Mouse (Mus musculus): ENCODE results near the gene Mpp5. TPM values are rescaled to one million over a fixed set of nuclear protein-coding genes. Genes with fewer than 3 reads are reported as not detected.

The Mpp5 gene
- polyA plus RNA-seq (2012; rRNA removed): 11.4 and 12.5 TPM in 2 replicates

DNA sequence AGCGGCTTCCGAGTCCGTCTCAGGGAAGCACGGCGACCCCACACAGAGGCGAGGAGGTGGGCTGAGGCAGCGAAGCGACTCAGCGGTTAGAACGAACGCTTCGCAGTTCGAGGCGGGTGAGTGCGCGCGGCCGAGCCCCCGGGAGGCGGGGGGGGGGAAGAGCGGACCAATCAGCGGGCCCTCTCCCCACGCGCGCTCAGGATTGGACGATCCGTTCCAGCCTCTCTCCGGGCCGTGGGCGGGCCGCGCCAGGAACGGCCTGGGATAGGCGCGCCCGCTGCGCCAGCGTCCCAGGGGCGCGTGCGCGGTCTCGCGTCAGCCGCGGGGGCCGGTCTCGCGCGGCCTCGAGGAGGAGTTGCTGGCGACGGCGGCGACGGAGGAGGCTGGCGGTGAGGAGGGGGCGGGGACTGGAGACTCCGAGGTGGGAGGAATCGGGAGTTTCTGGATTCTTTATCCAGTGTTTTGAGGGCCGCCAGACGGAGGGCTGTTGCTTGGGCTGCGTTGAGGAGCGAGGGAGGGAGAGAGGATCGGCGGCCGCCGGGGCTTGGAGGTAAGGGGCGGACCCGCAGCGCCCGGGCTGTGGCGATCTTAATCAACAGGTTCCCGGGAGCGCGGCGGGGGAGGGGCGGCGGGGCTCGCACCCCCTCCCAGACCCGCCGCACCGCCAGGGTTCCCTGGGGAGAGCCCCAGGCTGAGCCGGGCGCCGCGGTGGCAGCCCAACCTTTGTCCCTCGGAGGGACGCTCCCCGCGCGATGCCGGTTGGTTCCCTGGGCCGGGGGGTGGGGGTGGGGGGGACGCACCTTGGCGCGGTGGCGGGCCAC, at the start of gene Mpp5:
Gene Mpp5 (plus strand): TSS at position 351 of the 821 bp plus-strand sequence.
- Histone ChIP-seq H3K4me1 (ENCODE audit: control insufficient read depth, insufficient read depth, low read length) (no peaks in the 10 kb centered on the region), H3K27ac (ENCODE audit: insufficient read depth, low read length) (peak within 1 kb of the TSS; percentile 55; the same call in 1 of the 2 replicates), H3K4me3 (ENCODE audit: insufficient read depth, low read length) (peak within 1 kb of the TSS; percentile 69)
- TF ChIP-seq POLR2A (IDR thresholded peaks at IDR 0.05; ENCODE audit: extremely low read depth, insufficient read depth, low read length) (peak; percentile 47; the same call in 1 of the 2 replicates), CTCF (IDR thresholded peaks at IDR 0.05; ENCODE audit: extremely low read depth, insufficient read depth, low read length) (no peak)

DNA sequence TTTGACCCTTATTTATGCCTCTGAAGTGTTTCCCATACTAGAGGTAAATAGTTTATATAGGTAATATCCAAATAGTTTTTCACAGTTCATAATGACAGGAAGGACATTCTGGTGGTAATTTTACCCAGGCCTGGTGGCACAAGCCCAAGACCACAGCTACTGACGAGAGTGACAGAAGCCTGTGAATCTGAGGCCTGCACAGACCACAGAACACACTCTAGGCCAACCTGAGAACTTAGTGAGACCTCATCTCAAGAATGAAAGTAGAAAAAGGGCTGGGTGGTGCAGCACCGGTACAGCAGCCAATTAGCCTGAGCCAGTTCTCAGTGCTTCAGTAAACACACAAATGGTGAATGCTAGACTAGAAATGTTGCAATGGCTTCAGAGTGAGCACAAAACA, 30.9 kb upstream of the Mpp5 start:
- no peaks in the 10 kb centered on the region for H3K4me1 ChIP-seq (ENCODE audit: control insufficient read depth, insufficient read depth, low read length)
- H3K4me3 ChIP-seq (ENCODE audit: insufficient read depth, low read length): no peak overlapping the region
- TF ChIP-seq POLR2A (IDR thresholded peaks at IDR 0.05; ENCODE audit: extremely low read depth, insufficient read depth, low read length): no peak
- no peak for TF ChIP-seq CTCF (IDR thresholded peaks at IDR 0.05; ENCODE audit: extremely low read depth, insufficient read depth, low read length)
- no peak overlapping the region for H3K27ac ChIP-seq (ENCODE audit: insufficient read depth, low read length)

DNA sequence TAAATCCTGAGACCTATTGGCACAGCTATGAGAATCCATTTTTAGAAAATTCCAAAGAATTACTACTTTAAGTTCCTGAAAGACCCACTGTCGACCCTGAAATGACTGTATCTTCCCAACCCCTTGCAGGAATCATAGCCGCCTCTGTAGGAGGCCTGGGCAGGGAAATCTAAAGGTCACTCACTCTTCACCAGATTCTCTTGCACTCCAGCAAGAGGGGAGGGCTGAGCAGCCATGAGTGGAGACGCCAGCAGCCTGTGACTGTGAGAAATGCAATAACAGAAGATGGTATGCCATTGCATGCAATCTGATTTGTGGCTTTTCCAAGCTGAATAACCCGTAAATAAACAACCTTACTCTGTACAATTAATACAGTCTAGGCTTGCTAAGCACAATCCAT, 21.0 kb upstream of the Mpp5 start:
- no peak overlapping the region for H3K4me3 ChIP-seq (ENCODE audit: insufficient read depth, low read length)
- no peak overlapping the region for H3K27ac ChIP-seq (ENCODE audit: insufficient read depth, low read length)
- no peaks in the 10 kb centered on the region for H3K4me1 ChIP-seq (ENCODE audit: control insufficient read depth, insufficient read depth, low read length)
- TF ChIP-seq POLR2A (IDR thresholded peaks at IDR 0.05; ENCODE audit: extremely low read depth, insufficient read depth, low read length) (no peak), CTCF (IDR thresholded peaks at IDR 0.05; ENCODE audit: extremely low read depth, insufficient read depth, low read length) (no peak)

DNA sequence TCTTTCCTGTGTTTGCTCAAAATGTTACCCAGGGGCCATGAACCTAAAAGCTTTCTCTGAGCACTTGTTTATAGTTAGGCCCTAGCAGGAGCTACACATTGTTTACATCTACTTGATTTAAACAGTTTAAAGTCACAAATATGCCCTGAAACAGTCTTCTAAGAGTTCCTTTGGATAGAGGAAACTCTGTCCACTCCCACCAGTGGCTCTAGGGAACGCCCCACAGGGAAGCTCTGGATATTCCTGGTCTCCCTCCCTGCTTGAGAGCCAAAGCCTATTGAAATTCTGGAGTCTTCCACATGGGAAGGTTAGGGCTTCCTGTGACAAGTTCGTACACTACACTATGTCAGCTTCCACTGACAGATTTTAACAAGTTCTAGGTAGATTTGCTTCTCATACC, 9.1 kb upstream of the Mpp5 start:
- Histone ChIP-seq H3K4me3 (ENCODE audit: insufficient read depth, low read length) (no peak overlapping the region), H3K27ac (ENCODE audit: insufficient read depth, low read length) (no peak overlapping the region), H3K4me1 (ENCODE audit: control insufficient read depth, insufficient read depth, low read length) (no peaks in the 10 kb centered on the region)
- TF ChIP-seq CTCF (IDR thresholded peaks at IDR 0.05; ENCODE audit: extremely low read depth, insufficient read depth, low read length) (no peak), POLR2A (IDR thresholded peaks at IDR 0.05; ENCODE audit: extremely low read depth, insufficient read depth, low read length) (no peak)

DNA sequence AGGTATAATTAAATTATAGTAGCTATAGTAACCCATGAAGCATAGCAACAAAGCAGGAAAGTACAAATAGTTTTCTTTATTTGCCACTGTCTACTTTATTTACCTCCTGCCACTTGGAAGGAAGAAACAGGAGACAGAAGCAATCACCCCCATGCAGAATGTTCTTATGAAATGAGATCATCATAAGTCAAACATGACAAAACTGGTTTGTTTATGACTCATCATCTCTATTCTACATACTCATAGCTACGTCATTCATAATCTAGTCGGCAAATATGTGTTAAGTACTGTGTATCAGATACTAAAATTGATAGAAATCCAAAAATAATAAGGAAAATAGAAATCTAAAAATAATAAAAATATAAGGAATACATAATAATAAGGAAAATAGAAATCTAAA, 8.4 kb upstream of the Mpp5 start:
- no peak for TF ChIP-seq POLR2A (IDR thresholded peaks at IDR 0.05; ENCODE audit: extremely low read depth, insufficient read depth, low read length)
- TF ChIP-seq CTCF (IDR thresholded peaks at IDR 0.05; ENCODE audit: extremely low read depth, insufficient read depth, low read length): no peak
- Histone ChIP-seq H3K4me1 (ENCODE audit: control insufficient read depth, insufficient read depth, low read length) (no peaks in the 10 kb centered on the region), H3K27ac (ENCODE audit: insufficient read depth, low read length) (no peak overlapping the region), H3K4me3 (ENCODE audit: insufficient read depth, low read length) (no peak overlapping the region)

DNA sequence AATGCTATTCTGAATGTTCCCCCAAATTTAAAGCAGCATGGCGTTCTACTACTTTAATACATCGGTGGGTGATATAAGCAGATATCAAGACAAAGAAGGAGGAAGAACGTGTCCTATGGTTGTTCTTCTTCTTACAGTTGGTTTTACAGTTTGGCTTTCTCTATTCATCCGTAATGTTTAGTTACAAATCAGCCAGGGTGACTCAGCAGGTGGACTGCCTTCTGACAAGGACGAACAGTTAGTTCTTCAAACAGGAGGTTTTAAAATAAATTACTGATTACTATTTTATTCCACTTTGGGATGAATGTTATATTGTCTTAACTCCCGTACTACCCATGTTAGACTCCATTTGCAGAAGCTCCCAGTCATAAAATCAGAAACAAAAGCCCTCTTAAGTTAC, 2.5 kb upstream of the Mpp5 start:
- no peak overlapping the region for H3K27ac ChIP-seq (ENCODE audit: insufficient read depth, low read length)
- H3K4me3 ChIP-seq (ENCODE audit: insufficient read depth, low read length): no peak overlapping the region
- TF ChIP-seq CTCF (IDR thresholded peaks at IDR 0.05; ENCODE audit: extremely low read depth, insufficient read depth, low read length): no peak
- TF ChIP-seq POLR2A (IDR thresholded peaks at IDR 0.05; ENCODE audit: extremely low read depth, insufficient read depth, low read length): no peak
- no peaks in the 10 kb centered on the region for H3K4me1 ChIP-seq (ENCODE audit: control insufficient read depth, insufficient read depth, low read length)

DNA sequence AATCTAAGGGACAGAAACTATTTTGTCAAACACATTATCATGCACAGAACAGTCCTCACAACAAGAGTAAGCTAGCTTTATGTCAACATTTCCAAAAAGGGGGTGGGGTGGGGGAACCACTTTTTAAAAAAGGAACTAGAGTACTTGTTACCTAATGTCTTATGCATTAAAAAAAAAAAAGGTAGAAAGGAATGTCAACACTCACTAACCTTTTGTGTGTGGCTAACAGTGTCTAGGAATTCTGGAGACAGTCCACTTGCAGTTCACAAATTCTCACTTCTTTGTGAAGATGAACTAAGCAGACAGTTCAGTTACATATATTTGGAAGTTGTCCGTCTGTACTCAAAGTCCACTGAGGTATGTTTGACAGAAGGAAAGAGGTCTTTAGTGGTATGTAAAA, 1.3 kb upstream of the Mpp5 start:
- TF ChIP-seq POLR2A (IDR thresholded peaks at IDR 0.05; ENCODE audit: extremely low read depth, insufficient read depth, low read length) (no peak), CTCF (IDR thresholded peaks at IDR 0.05; ENCODE audit: extremely low read depth, insufficient read depth, low read length) (no peak)
- H3K4me3 ChIP-seq (ENCODE audit: insufficient read depth, low read length): no peak overlapping the region
- no peaks in the 10 kb centered on the region for H3K4me1 ChIP-seq (ENCODE audit: control insufficient read depth, insufficient read depth, low read length)
- no peak overlapping the region for H3K27ac ChIP-seq (ENCODE audit: insufficient read depth, low read length)

DNA sequence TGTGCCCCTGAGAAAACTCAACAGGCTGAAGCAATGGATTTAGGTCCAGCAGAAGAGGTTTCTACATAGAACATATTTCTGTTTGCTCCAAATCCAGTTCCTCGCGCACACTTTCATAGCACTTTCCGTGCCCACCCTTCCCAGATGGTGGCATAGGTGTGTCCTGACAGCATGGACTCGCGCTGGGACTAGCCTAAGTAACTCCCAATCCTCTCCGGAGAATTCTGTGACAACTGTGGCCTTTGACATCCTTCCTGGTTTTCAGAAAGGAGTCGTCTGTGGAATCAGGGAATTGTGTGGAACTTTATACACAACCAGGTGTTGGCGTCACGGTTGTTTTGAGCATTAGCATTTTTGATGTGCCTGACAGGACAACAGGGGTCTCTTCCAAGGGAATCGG, 594 bp upstream of the Mpp5 start:
- no peaks in the 10 kb centered on the region for H3K4me1 ChIP-seq (ENCODE audit: control insufficient read depth, insufficient read depth, low read length)
- peak overlapping the region; percentile 69 for H3K4me3 ChIP-seq (ENCODE audit: insufficient read depth, low read length)
- TF ChIP-seq POLR2A (IDR thresholded peaks at IDR 0.05; ENCODE audit: extremely low read depth, insufficient read depth, low read length) (no peak), CTCF (IDR thresholded peaks at IDR 0.05; ENCODE audit: extremely low read depth, insufficient read depth, low read length) (no peak)
- H3K27ac ChIP-seq (ENCODE audit: insufficient read depth, low read length): no peak overlapping the region

DNA sequence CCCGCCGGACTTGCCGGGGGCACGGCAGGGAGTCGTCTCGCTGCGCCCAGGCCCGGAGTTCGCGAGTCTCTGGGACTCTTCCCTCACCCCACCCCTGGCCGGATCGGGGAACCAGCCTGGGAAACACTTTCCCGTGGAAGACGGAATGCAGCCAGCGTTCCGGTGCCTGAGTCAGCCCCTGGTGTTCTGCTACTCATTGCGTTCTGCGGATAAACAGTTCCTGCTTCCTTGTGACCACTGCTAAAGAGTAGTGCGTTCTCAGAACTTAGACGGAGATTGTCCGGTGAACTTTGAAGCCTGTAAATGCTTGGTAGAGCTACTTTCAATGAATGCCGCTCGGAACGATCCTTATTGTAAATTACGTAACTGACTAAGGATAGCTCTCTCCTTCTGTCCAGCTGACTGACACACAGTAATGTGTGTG, 683 bp downstream of the Mpp5 start:
- TF ChIP-seq CTCF (IDR thresholded peaks at IDR 0.05; ENCODE audit: extremely low read depth, insufficient read depth, low read length) (no peak), POLR2A (IDR thresholded peaks at IDR 0.05; ENCODE audit: extremely low read depth, insufficient read depth, low read length) (no peak)
- no peaks in the 10 kb centered on the region for H3K4me1 ChIP-seq (ENCODE audit: control insufficient read depth, insufficient read depth, low read length)
- H3K4me3 ChIP-seq (ENCODE audit: insufficient read depth, low read length): peak overlapping the region; percentile 69
- H3K27ac ChIP-seq (ENCODE audit: insufficient read depth, low read length): peak overlapping the region; percentile 13; the same call in 1 of the 2 replicates

DNA sequence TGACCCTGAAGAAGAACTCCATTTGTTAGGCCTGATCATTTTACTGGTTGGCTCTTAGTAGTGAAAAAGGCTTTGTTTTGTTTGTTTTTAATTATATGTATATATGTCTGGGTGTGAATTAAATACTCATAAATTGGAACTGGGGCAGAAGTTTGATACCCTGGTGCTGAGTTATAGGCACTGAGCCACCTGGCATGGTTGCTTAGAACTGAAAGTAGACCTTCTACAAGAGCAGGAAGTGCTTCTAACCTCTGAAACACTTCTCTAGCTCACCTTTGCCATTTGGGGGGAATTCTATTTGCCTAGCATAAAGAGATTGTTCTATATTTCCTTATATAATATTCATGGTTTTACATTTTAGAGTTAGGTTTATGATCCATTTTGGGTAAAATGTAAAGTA, 13.3 kb downstream of the Mpp5 start:
- no peak overlapping the region for H3K27ac ChIP-seq (ENCODE audit: insufficient read depth, low read length)
- no peak for TF ChIP-seq POLR2A (IDR thresholded peaks at IDR 0.05; ENCODE audit: extremely low read depth, insufficient read depth, low read length)
- TF ChIP-seq CTCF (IDR thresholded peaks at IDR 0.05; ENCODE audit: extremely low read depth, insufficient read depth, low read length): no peak
- no peaks in the 10 kb centered on the region for H3K4me1 ChIP-seq (ENCODE audit: control insufficient read depth, insufficient read depth, low read length)
- H3K4me3 ChIP-seq (ENCODE audit: insufficient read depth, low read length): no peak overlapping the region
